Mouse (Mus musculus): ENCODE measurements around the gene Sncb. TPM values are rescaled to one million over a fixed set of nuclear protein-coding genes. Genes with fewer than 3 reads are reported as not detected.

Gene Sncb
- polyA plus RNA-seq, 1 experiment from 2014 or later: 0.29 TPM

DNA sequence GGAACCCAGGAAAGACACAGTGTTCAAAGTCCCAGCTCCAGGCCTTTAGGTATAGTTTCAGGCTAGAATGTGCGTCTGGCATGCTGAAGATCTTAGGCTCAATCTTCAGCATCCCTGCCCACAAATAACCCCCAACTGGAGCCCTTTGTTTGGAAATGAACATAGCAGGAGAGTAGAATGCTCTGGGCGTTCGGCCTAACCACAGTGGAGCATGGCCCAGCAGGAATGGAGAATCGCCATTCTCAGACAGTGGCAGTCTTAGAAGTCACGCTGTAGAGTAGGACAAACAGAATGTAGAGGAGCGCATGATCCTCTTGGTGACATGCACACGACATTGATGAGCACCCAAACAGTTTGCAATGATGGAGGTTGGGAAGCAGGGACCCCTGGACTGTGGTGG lies 5.5 kb downstream of the Sncb start:
- H3K9me3 ChIP-seq (ENCODE audit: control insufficient read depth, low read length): no peaks in the 10 kb centered on the region
- H3K4me2 ChIP-seq (replicated peaks; ENCODE audit: low read depth): no peak overlapping the region
- TF ChIP-seq CTCF (IDR thresholded peaks at IDR 0.05; ENCODE audit: low read depth) (no peak), EP300 (optimal IDR thresholded peaks at IDR 0.05) (no peak)
- no peak overlapping the region for H3K4me3 ChIP-seq (ENCODE audit: low read depth, low read length)
- no peaks in the 10 kb centered on the region for H3K36me3 ChIP-seq (ENCODE audit: control insufficient read depth, insufficient read depth, low read length)
- ATAC-seq (ENCODE audit: low FRiP score, low TSS enrichment) (no peak), DNase-seq (ENCODE audit: low spot score) (no peak)
- no peaks in the 10 kb centered on the region for H3K4me1 ChIP-seq (replicated peaks; ENCODE audit: control insufficient read depth, insufficient read depth)
- no peak overlapping the region for H3K9ac ChIP-seq (ENCODE audit: low read length)
- peaks cover 7% of the 10 kb centered on the region; the same call in 1 of the 2 replicates for H3K27me3 ChIP-seq (ENCODE audit: control insufficient read depth, insufficient read depth, low read length)
- 70% methylated on average over 7 of the region's 7 CpGs for WGBS
- no peak overlapping the region for H3K27ac ChIP-seq (replicated peaks)

DNA sequence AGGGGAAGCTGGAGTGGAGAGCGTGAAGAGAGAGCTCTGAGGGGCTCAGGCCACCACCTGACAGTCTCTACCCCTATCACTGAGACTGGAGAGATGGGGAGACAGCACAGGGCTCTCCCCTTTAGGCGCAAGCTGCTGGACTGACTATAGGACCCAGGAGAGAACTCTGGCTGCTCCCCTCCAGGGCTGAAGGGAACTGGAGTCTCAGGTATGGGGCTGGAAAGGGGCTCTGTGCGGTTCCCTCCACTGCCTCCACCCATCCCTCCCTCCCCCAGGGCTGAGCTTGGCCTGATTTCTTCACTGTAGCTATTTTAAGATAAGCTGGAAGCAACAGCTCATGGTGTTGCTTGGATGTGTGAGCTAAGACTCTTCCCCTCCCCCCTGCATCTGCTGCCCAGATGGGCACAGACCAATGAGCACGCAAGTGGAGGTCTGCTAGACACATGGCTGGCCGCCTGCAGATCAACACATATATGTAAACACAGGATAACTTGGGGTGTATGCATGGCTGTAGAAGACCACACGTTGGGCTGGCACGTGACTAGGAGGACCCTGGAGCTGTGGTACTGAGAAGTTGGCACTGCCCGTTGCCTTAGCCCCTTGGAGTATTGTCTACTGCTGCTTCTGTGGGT lies 6.1 kb downstream of the Sncb start:
- no peak overlapping the region for H3K4me2 ChIP-seq (replicated peaks; ENCODE audit: low read depth)
- ATAC-seq (ENCODE audit: low FRiP score, low TSS enrichment) (no peak), DNase-seq (ENCODE audit: low spot score) (no peak)
- no peak for TF ChIP-seq EP300 (optimal IDR thresholded peaks at IDR 0.05)
- TF ChIP-seq CTCF (IDR thresholded peaks at IDR 0.05; ENCODE audit: low read depth): no peak
- no peak overlapping the region for H3K4me3 ChIP-seq (ENCODE audit: low read depth, low read length)
- H3K27me3 ChIP-seq (ENCODE audit: control insufficient read depth, insufficient read depth, low read length): peaks cover under 1% of the 10 kb centered on the region; the same call in 1 of the 2 replicates
- no peaks in the 10 kb centered on the region for H3K36me3 ChIP-seq (ENCODE audit: control insufficient read depth, insufficient read depth, low read length)
- H3K27ac ChIP-seq (replicated peaks): no peak overlapping the region
- no peaks in the 10 kb centered on the region for H3K4me1 ChIP-seq (replicated peaks; ENCODE audit: control insufficient read depth, insufficient read depth)
- no peaks in the 10 kb centered on the region for H3K9me3 ChIP-seq (ENCODE audit: control insufficient read depth, low read length)
- H3K9ac ChIP-seq (ENCODE audit: low read length): no peak overlapping the region
- WGBS: 58% methylated on average over 8 of the region's 8 CpGs

DNA sequence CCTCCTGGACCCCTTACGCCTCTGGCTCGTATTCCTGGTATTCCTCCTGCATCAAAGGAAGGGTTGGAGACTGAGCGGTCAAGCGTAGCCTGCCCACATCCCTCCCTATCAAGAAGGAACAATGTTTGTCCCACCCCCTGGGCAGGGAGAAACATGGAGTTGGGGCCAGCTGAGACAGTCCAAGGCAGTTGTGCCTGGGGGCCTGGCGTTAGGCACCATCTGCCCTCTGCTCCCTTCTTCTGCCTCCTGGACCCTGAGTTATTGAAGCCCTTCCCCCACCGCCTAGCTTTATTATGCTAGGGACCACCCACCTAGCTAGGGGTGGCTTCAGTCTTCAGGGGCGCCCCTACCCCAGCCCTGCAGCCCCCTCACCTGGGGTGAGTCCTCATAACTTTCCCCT lies 6.9 kb downstream of the Sncb start:
- Histone ChIP-seq H3K36me3 (ENCODE audit: control insufficient read depth, insufficient read depth, low read length) (no peaks in the 10 kb centered on the region), H3K27me3 (ENCODE audit: control insufficient read depth, insufficient read depth, low read length) (no peaks in the 10 kb centered on the region; the same call in 1 of the 2 replicates), H3K4me3 (ENCODE audit: low read depth, low read length) (no peak overlapping the region), H3K27ac (replicated peaks) (no peak overlapping the region), H3K9ac (ENCODE audit: low read length) (no peak overlapping the region), H3K4me1 (replicated peaks; ENCODE audit: control insufficient read depth, insufficient read depth) (no peaks in the 10 kb centered on the region), H3K4me2 (replicated peaks; ENCODE audit: low read depth) (no peak overlapping the region), H3K9me3 (ENCODE audit: control insufficient read depth, low read length) (no peaks in the 10 kb centered on the region)
- WGBS: 20% methylated on average over 7 of the region's 7 CpGs
- ATAC-seq (ENCODE audit: low FRiP score, low TSS enrichment) (no peak), DNase-seq (ENCODE audit: low spot score) (no peak)
- no peak for TF ChIP-seq CTCF (IDR thresholded peaks at IDR 0.05; ENCODE audit: low read depth)
- no peak for TF ChIP-seq EP300 (optimal IDR thresholded peaks at IDR 0.05)

DNA sequence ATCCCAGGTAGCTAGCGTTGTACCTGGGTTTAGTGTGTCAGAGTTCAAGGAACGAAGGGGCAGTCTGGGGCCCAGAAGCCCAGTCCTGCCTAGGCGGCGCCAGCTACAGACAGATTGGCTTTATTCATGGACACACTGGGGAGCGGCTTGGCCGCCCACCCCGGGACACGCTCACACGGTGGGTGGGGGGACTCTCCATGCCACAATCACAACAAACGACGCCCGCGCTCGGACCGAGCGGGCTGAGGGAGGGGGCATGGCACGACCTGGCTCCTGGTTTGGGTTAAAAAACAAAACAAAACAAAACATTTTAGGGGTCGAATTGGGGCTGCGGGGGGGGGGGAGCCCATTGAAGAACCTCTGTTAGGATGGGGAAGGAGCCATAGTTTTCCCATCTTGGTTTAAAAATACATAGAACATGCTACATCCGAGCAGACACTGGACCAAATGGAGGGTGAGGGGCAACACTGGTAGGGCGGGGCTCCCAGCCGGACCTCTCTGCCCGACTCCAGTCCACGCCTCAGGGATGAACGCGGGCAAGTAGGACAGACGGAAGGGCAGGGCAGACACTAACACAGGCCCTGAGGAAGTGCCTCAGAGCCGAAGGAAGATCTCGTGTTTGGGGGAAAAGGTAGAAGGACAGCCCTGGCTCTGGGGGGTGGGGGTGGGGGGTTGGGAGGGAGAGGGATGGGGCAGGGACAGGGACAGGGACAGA lies 7.5 kb downstream of the Sncb start:
- no peak for TF ChIP-seq CTCF (IDR thresholded peaks at IDR 0.05; ENCODE audit: low read depth)
- TF ChIP-seq EP300 (optimal IDR thresholded peaks at IDR 0.05): no peak
- H3K36me3 ChIP-seq (ENCODE audit: control insufficient read depth, insufficient read depth, low read length): no peaks in the 10 kb centered on the region
- ATAC-seq (ENCODE audit: low FRiP score, low TSS enrichment) (no peak; the same call in 1 of the 2 replicates), DNase-seq (ENCODE audit: low spot score) (no peak)
- H3K27me3 ChIP-seq (ENCODE audit: control insufficient read depth, insufficient read depth, low read length): no peaks in the 10 kb centered on the region
- no peak overlapping the region for H3K9ac ChIP-seq (ENCODE audit: low read length)
- H3K4me1 ChIP-seq (replicated peaks; ENCODE audit: control insufficient read depth, insufficient read depth): no peaks in the 10 kb centered on the region
- no peak overlapping the region; the same call in 1 of the 2 replicates for H3K4me2 ChIP-seq (replicated peaks; ENCODE audit: low read depth)
- no peaks in the 10 kb centered on the region for H3K9me3 ChIP-seq (ENCODE audit: control insufficient read depth, low read length)
- H3K4me3 ChIP-seq (ENCODE audit: low read depth, low read length): no peak overlapping the region
- WGBS: 3% methylated on average over 29 of the region's 29 CpGs
- no peak overlapping the region for H3K27ac ChIP-seq (replicated peaks)

DNA sequence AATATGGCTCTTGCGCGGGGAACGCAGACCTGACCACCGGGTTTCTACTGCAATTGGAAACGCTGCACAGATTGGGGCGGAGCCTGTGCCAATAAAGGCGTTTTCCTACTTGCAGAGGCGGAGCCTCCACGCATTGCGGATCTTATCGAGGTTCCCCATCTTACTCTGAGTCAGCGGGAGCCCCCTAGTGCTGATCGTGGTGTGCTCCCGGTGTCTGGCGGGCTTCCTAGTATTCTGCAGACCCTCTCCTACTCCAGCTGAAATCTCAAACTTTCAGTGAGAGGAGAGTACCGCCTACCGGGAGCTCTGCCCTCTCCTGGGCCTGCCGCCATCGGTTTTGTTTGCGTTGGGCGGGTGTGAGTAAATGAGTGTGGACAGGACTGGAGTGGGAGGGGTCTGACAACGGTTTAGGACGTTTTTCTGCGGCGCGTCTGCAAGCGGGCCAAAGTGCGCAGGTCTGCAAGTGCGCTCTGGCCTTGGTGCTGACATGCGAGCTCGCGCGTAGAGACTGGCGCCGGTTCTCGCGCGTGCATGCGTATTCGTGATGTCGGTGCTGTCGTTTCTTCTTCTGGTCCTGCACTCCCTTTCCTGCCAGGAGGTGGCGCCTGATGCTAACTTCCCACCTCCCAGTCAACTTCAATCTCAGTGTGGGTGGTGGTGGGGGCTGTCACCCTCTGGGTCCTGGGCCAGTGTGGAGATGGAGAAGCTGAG lies 8.2 kb downstream of the Sncb start:
- Histone ChIP-seq H3K27me3 (ENCODE audit: control insufficient read depth, insufficient read depth, low read length) (no peaks in the 10 kb centered on the region), H3K4me2 (replicated peaks; ENCODE audit: low read depth) (peak overlapping the region; percentile 55), H3K36me3 (ENCODE audit: control insufficient read depth, insufficient read depth, low read length) (no peaks in the 10 kb centered on the region), H3K9ac (ENCODE audit: low read length) (no peak overlapping the region), H3K4me3 (ENCODE audit: low read depth, low read length) (peak overlapping the region; percentile 32), H3K27ac (replicated peaks) (no peak overlapping the region), H3K9me3 (ENCODE audit: control insufficient read depth, low read length) (no peaks in the 10 kb centered on the region), H3K4me1 (replicated peaks; ENCODE audit: control insufficient read depth, insufficient read depth) (no peaks in the 10 kb centered on the region)
- TF ChIP-seq EP300 (optimal IDR thresholded peaks at IDR 0.05) (no peak), CTCF (IDR thresholded peaks at IDR 0.05; ENCODE audit: low read depth) (peak; percentile 84)
- peak; percentile 93 for DNase-seq (ENCODE audit: low spot score)
- peak; percentile 87 for ATAC-seq (ENCODE audit: low FRiP score, low TSS enrichment)
- WGBS: under 1% methylated on average over 43 of the region's 43 CpGs
